Mouse (Mus musculus) ZHBTc4 (cell line): Measurements from ENCODE around the gene Gm9732.
"Not testable (repeated sequence)": the region's sequence is repeated elsewhere in the genome, so short reads cannot be mapped to it uniquely, and the experiment has no call there.

ENCODE experiments used
- DNase-seq: peaks from one replicate; pipeline ENCODE4 v3.0.0-alpha.2; 2011; ENCODE audit warnings: low read depth, low spot score

The Gm9732 gene

DNA sequence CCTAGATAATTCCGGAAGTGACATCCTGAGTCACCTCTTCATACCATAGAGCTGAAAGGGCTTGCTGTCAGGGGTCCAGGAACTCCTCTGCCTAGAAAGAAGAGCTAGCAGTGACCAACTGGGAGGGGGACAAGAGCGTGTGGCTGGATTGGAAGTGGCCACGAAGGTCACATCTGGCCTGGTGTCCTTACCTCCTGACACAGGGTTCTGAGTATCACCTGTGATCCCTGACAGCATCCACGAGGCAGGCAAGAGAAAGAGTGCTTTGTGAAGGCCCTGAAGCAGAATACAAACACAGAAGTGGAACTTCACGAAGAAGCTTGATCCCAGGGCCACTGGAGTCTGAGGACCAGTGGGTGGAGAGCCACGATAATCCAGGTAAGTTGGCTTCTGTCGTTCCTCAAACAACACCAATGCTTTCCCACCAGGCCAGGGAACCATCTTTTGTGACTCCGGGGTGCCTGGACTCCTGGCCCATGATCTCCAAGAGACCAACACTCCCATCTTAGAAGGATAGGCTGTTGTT lies at the start of gene Gm9732:
Gm9732 (plus strand) TSS at position 51 of the 526 bp plus-strand sequence.
- DNase-seq, result peak; percentile 2

DNA sequence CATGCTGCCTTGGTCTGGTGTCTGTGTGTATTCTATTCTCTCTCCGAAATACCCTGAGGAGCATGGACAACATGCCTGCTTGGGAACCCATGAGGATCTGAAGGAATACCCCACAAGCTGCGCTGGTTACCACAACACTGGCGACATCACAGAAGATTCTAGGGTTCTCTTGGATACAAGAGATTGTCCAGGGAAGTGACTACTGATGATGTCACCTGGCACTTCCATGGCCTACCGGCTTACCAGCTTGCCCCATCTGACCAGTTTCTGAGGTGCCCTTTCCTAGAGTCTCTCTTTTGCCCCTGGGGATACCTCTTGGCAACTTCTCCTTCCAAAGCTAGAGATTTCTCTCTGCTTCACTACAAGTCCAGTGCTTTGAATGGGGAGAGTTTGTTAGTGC lies 39.6 kb upstream of the Gm9732 start, which contains the start of gene Gm8122:
Gm8122 (minus strand) TSS at position 101 of the 400 bp plus-strand sequence.
- DNase-seq, result not testable (repeated sequence)

DNA sequence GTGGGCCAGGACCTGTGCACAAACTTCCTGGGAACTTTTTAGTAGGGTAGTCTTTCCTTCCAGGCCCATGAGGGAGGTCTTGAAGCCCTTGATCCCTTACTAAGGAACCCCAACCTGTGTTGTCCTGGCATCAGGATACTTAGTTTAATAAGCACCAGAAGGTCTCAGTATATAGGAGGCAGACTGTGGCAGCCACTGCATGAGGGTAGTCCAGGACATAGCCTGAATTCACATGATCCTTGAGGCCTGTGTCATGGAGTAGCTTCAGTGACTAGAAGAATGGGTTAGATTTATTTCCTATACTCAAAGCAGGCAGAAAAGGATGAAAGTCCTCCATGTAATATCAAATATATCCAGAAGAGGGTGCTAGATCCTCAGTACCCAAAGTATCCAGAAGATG lies 37.1 kb upstream of the Gm9732 start:
- DNase-seq, result not testable (repeated sequence)

DNA sequence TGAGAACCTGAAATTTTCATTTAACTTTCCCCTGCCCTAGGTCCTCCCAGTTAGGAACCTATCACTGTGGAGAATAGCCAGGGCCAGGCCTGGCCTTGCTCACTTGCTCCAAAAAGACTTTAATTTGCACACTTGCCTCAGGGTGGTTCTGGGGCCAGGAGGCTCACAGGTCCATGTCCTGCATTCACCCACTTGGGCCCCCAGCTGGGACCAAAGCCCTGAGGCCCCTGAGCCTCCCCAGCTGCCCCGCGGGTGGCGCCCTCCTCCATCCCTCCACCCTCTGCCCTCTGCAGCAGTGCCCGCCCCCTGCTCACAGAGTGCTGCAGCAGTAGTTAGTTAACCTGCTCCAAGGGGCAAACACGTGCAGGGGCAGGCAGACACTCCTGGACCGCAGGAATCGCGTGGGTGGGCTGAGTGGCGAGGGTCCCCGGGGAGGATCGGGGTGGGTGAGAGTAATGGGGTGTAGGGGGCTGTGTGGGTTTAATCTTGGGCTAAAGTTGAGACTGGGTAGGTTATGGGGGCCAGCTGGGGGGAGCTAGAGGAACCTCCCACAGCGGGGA lies 25.1 kb upstream of the Gm9732 start:
- DNase-seq, result not testable (repeated sequence)

DNA sequence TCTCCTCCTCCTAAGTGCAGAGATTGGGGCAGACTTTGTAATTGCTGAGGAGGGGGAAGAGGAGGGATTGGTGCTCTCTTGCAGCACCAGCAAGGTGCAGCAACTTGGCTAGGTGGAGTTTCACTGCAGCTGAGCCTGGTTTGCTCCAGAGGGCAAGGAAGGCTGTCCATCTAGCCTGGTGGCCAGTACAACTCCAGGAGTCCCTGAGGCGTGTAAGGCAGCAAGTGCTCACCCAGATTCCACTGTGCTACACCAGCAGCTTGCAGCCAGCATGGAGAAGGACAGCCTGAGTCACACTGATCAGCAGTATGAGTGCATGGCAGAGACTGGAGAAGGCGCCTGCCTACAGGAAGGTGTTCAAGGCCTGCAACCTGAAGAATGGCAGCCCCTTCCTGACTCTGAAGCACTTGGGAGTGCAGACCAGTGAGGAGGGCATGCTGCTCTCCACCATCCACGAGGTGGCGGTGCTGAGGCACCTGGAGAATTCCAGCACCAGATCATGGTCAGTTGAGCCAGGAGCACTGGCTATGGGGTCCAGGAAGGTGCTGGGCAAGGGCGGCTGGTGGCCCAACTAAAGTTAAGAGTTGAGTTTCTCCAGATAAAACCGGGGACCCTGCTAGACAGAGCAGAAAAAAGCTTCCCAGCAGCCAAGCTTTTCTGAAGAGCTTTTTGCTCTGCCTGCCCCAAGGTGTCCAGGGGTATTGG lies 24.1 kb upstream of the Gm9732 start:
- DNase-seq, result not testable (repeated sequence)

DNA sequence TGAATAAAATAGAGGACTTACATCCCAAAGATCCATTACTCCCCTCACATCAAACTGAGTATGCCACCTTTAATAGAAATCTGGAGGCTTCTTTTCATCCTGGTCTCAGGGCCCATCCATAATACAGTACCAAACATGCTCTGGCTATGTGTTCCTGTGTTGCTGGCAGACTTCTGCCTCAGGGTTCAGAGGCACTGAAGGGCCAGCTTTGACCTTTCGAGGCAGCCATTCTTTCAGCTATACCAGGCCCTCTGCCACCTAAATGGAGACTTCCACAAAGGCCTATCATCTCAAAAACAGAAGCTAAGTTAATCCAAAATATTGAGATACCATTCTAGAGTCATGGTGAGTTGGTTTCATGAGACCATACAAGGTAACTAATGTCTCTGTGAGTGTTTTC lies 18.3 kb upstream of the Gm9732 start:
- DNase-seq, result not testable (repeated sequence)

DNA sequence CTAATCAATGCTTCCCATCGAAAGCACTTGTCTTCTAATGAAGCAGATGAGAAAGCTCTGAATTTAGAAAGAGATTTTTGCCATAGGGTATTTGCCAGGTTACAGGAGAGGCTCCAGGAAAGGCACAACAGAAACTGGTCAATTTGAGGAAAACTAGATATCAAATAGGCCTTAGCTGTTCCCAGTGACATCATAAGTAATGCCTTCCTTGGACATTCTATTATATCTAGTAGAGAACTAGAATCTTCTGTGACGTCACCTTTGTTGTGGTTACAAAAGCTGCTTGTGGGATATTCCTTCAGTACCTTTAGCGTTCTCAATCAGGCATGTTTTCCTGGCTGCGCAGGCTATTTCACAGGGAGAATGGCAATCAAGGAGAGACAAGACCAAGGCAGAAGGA lies 16.5 kb upstream of the Gm9732 start, which contains the start of gene Gm8126:
Gm8126 (plus strand) TSS at position 301 of the 400 bp plus-strand sequence.
- DNase-seq, result not testable (repeated sequence)

DNA sequence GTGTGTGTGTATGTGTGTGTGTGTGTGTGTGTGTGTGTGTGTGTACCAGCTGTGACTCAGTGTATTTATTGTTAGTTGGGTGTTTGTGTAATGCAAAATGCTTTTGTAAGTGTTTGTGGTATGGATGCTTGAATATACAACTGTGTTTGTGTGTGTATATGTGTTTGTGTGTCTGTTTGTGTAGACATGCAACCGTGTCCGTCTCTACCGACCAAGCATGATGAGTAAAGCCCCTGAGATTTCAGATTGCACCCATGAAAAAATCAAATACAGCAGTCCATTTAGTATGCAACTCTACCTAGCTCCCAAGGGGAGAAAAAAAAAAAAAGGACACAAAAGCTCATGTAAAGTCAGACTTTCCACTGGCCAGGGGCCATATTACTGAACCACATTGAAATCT lies 11.4 kb upstream of the Gm9732 start:
- DNase-seq, result not testable (repeated sequence)

DNA sequence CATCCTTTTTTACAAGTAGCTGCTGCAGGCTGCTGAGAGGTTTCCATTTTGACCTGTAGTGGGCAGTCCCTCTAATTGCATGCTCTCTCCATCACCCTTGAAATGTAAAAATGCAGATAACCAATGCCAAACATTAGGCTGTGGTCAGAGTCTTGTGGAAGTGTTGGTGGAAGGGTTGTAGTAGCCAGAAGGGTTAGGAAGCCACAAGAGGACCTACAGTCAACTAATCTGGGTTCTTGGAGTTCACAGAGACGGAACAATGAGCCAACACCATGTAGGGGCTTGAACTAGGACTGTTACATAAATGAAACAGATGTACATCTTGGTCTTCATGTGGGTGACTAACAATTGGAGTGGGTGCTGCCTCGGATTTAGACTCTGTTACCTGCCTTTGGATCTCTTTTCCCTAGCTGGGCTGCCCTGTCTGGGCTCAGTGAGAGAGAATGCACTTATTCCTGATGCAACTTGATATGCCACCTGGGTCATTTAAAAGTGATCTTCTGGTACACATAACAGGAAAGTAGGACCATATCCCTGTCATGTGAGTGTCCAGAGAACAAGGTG lies 6.2 kb upstream of the Gm9732 start:
- DNase-seq, result not testable (repeated sequence)

DNA sequence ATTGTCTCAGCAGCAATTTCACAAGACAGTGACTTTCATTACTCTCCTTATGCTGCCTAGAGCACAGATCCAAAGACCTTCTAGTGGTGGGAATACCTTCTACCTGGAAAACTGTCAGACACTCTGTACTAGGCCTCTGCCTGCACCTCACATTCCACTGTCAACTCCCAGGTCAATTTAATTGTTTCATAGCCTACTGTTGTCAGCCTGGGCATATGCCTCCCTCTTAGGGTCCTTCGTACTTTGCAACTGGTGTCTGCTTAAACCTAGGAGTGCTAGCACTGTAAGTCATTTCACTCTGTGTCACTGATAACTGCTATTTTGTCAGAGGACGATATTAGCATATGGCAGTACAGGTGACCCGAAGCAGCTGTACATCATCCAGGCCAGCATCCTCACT lies 5.6 kb upstream of the Gm9732 start:
- not testable (repeated sequence) for DNase-seq

DNA sequence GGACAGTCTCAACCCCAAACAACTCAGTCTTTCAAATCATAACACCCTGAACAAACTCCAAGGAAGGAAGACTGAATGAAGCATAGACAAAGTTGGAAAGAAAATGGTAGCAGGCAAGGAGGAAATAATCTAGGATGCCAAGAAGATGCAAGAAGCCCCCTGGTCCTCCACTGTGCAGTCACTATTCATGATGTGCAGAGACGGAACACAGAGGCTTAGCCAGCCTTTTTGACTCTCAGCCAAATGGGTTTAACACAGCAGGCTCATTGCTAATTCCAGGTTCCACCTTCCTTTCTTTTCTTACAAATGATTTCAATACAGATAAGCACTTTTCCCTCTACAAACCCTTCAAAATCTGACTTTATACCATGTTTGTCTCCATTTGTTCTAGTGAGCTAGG lies 1.7 kb upstream of the Gm9732 start:
- not testable (repeated sequence) for DNase-seq

DNA sequence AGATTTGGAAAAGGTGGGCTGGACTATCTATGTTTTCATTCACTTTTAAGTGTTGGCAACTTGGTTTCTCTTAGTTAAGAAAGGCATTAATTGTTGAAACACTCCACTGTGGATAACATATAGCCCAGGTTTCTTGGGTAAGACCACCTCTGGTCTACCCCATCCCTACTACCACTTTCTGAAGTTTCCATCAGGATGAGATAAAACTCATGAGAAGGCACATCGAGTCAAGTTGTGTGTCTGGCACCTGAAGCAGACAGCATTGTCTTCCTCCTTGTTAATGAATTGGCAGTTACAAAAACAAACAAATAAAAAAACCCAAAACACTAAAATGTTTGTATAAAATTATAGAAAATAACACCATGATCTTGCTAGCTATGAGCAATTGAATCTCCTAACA lies 916 bp downstream of the Gm9732 start:
- DNase-seq, result not testable (repeated sequence)

DNA sequence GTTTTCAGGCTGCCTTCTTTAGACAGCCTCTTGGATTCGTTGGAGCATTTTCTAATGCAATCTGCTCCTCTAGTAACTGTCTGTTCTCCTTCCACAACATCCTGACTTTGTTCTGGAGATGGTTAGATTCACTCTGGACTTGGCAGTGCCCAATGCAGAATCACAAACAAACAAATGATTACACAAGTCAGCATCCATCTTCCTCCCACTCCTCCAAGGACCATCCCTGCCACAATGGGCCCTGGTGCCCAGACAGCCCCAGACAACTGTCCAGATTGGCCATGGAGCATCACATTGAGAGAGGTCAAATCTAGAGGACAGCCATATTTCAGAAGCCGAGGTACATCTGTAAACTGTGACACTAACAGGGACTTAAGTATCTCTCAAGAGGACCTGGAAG lies 2.6 kb downstream of the Gm9732 start:
- DNase-seq, result not testable (repeated sequence)

DNA sequence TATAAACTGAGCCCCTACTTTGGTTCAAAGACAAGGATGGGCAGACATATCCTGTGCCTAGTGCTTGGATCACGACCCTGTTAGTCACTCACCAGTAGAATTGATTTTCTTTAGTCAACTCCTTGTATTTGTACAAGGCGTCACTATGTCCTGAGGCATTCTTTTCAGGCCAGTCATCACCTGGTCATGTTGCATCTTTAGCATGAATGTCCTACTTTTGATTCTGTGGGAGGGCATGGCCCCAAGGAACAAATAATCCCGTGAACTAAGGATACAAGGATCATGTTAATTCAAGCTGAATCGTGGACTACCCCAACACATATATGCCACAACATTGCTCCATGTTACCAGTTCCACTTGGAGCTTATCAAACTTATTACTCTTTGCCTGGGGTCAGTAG lies 3.3 kb downstream of the Gm9732 start:
- DNase-seq, result peak; percentile 0

DNA sequence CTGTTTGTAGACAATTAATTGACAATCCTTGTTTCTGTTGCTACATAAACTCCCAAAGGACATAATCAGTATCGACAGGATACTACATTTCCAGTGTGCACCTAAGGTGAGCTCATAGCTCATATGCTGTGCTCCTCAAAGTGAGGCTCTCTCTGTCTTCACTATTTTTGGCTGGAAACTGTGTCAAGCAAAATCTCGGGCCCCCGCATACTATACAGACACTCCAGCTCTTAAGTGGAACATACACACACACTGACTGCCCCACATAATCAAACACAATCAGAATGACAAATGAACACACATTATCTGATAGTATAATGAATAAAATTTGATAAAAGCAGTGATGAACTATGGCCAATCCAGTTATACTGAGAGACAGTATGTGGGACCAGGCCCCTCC lies 3.8 kb downstream of the Gm9732 start:
- peak; percentile 0 for DNase-seq

DNA sequence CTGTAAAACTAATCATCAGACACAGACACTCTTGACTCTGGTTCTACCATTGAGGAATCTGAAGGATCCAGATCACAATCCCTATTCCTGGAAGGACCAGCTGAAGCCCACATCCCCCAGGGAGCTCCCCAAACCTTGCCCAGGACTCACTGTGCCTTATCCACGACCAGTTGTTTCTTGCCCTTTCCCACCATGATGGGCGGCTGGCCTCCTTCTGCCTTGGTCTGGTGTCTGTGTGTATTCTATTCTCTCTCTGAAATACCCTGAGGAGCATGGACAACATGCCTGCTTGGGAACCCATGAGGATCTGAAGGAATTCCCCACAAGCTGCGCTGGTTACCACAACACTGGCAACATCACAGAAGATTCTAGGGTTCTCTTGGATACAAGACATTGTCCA lies 18.7 kb downstream of the Gm9732 start, which contains the start of gene Gm8127:
Gm8127 (minus strand) TSS at position 330 of the 400 bp plus-strand sequence.
- DNase-seq, result not testable (repeated sequence)

DNA sequence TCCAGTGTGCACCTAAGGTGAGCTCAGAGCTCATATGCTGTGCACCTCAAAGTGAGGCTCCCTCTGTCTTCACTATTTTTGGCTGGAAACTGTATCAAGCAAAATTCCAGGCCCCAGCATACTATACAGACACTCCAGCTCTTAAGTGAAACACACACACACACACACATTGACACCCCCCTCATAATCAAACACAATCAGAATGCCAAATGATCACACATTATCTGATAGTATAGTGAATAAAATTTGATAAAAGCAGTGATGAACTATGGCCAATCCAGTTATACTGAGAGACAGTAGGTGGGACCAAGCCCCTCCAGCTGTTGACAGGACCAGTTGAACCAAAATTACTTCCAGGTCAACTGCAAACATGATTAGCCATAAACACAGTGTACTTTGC lies 44.7 kb downstream of the Gm9732 start:
- DNase-seq, result not testable (repeated sequence)

DNA sequence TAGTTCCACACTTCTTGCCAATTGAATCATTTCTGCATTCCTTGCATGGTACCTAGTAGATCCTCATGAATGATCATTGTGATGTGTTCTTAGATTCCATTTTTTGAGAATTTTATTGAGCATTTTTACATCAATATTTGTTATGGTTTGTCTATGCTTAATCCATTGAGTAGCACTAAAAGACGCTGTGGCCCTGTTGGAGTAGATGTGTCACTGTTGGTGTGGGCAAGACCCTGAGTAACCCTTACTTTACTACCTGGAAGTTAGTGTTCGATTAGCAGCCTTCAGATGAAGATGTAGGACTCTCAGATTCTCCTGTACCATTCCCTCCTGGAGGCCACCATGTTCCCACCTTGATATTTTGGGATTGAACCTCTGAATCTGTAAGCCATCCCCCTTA lies 53.8 kb downstream of the Gm9732 start:
- not testable (repeated sequence) for DNase-seq

DNA sequence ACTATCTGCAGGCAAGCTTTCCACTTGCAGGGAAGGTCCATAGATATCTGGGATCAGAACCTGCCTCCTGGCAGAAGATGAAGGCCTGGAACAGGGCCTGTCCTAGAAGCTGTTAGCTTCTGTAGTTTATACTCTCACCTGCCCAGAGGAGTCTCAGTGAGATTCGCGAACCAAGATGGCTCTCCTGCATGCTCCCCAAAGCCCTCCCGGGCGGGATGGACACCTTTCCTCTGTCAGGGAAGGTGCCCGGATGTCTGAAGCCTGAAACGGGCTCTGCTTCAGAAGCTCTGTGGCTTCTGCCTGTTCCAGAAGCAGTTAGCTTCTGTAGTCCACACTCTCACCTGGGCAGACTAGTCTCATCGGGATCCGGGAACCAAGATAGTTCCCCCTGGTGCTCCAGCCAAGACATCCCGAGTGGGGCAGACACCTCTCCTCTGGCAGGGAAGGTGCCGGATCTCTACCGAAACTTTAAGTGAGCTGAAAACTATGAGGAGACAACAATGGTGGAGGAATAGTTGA lies 56.6 kb downstream of the Gm9732 start:
- DNase-seq, result not testable (repeated sequence)

DNA sequence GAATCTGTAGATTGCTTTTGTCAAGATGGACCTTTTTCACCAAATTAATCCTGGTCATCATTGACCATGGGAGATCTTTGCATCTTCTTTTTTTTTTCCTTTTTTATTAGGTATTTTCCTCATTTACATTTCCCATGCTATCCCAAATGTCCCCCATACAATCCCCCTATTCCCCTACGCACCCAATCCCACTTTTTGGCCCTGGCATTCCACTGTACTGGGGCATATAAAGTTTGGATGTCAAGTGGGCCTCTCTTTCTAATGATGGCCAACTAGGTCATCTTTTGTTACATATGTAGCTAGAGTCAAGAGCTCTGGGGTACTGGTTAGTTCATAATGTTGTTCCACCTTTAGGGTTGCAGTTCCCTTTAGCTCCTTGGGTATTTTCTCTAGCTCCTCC lies 62.8 kb downstream of the Gm9732 start:
- not testable (repeated sequence) for DNase-seq

DNA sequence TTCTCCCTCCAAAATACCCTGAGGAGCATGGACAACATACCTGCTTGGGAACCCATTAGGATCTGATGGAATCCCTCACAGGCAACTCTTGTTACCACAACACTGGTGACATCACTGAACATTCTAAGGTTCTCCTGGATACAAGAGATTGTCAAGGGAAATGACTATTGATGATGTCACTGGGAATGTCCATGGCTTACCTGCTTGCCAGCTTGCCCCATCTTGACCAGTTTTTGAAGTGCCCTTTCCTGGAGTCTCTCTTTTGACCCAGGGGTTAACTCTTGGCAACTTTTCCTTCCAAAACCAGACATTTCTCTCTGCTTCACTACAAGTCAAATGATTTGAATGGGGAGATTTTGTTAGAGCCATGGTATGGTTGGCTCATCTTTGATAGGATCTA lies 72.9 kb downstream of the Gm9732 start, which contains the start of gene 1700001F09Rik:
1700001F09Rik (minus strand) TSS at position 101 of the 400 bp plus-strand sequence.
- DNase-seq, result not testable (repeated sequence)

DNA sequence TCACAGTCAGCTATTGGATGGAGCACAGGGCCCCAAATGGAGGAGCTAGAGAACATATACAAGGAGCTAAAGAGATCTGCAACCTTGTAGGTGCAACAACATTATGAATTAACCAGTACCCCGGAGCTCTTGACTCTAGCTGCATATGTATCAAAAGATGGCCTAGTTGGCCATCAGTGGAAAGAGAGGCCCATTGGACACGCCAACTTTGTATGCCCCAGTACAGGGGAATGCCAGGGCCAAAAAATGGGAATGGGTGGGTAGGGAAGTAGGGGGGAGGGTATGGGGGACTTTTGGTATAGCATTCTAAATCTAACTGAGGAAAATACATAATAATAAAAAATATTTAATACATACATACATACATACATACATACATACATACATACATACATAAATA lies 78.1 kb downstream of the Gm9732 start:
- DNase-seq, result not testable (repeated sequence)
